Mouse (Mus musculus) embryo, embryonic 10.5 days (tissue): Measurements from ENCODE around the gene Zfp706.

Source experiments
- DNase-seq: peaks from one replicate; pipeline ENCODE4 v3.0.0-alpha.2; 2015; ENCODE audit warnings: low spot score

Zfp706 gene

DNA sequence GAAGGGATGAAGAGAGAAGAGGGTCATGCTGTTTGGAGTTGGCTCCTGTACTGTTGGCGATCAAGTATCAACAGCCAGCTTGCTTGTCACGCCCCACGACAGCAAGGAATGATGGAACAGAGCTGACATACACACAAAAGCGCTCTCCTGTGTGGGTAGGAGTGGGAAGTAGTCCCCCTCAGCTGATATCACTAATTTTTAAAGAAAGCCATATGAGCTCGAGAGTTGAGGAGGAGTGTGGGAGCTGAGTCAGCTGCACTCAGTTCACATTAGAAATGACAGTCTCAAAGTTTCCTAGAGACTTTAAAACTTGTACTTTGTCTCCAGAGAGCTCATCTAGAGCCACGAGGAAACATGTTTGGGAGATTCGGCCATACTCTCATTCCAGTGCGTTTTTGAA, 29.8 kb downstream of the Zfp706 start:
- DNase-seq = no peak

DNA sequence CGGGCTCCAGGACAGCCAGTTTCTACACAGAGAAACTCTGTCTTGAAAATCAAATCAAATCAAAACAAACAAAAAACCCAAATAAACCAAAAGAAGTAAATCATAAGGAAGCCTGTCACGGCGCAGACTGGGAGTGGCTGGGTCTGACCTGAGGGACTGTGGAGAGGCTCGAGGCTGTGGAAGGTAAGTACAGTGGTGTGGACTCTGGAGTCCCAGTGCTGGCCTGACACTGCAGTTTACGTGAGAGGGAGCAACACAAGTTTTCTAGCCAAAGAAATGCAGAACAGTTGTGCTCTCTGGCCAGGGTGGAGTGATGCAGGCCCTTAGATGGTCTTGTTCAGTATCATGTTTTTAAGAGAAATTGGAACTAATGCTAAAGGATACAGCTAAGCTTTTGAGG, 31.9 kb downstream of the Zfp706 start:
- DNase-seq = no peak

DNA sequence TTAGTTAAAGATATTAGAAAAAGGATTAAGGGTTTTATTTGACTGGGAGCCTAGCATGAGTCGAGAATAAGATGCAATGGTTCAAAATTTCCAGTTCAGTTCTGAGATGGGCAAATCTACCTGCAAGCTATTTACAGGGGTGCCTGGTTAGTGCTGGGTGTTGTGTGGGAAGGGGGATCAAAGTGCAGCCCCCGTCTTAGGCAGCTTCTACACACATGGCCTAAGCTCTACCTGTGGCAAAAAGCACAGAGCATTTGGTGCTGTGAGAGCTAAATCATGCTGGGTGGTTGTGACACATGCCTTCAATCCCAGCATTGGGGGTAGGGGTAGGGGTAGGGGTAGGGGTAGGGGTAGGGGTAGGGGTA, 32.3 kb downstream of the Zfp706 start:
- no peak for DNase-seq

DNA sequence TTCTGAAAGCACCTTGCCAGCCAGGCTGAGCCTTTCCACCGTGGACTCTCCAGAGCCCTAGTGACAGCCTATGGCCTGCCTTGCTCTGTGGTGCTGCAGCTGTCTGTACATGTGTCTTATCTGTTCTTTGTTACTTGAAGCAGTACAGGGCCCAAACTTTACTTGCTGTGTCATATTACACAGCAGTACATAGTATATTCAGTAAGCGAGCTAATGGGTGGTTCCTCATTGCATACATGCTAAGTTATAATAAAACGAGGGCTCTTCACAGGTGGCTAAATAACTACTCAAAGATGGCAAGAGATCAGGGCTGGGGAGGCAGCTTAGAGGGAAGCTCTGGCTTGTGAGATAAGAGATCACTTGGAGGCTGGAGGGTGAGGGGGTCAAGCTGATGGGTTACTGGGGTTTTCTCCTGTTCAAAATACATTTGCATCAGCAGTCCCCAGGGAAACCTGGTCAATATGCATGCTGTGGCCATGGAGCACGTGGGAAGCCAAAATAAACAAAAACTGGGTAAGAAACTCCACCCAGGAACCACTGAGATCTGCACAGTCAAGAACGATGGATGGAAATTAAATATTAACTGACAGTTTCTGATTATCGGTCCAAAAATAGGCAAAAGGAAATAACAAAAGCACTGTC, 32.8 kb downstream of the Zfp706 start:
- DNase-seq = no peak

DNA sequence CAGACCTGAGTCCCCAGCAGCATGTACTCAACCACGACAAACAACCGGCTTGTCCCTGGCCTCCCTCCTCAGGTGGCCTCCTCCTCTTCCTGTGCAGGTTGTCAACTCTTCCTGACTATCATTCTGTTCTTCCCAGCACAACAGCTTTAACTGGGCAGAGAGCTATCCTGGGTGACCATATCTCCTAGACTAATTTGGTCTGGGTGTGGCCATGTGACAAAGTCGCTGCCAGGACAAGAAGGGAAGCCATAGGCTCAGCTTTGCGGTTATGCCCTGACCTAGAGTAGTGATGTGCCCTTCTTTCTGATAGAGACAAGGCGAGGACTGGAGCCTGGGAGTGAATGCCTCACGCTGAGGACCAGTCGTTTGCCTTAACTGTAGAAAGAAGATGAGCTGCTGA, 33.9 kb downstream of the Zfp706 start:
- no peak for DNase-seq

DNA sequence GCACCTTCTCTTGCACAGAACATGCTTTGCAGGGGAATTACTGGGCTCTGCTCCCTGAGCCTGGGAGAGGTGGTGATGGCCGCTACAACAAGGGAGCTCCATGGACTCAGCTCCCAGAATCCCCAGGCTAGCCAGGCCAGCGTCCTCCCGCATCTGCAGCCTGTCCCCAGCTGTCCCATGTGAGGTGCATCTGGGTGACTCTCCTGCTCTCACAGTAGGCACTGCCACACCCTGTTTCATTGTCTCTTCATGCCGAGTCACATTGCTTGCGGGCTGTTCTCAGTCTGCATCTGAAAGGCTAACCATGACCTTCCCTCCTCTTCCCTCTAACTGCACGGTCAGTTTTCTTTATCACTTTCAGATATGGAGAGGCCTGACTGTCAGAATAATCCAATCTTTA, 34.3 kb downstream of the Zfp706 start:
- no peak for DNase-seq

DNA sequence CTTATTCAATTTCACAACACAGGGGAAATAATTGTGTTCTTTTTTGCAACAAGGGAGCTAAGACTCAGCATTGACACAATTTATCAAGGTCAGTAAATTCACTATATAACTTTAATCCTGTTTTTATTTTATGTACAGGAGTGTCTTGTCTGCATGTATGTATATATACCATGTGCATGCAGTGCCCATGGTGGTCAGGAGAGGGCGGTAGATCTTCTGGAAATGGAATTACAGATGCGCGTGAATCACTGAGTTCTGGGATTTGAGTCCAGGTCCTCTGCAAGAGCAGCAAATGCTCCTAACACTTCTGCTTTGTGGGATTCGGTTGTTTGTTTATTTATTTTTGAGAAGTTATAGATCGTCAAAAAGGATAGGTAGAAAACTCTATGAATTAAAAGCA, 37.8 kb downstream of the Zfp706 start:
- DNase-seq = peak; percentile 21

DNA sequence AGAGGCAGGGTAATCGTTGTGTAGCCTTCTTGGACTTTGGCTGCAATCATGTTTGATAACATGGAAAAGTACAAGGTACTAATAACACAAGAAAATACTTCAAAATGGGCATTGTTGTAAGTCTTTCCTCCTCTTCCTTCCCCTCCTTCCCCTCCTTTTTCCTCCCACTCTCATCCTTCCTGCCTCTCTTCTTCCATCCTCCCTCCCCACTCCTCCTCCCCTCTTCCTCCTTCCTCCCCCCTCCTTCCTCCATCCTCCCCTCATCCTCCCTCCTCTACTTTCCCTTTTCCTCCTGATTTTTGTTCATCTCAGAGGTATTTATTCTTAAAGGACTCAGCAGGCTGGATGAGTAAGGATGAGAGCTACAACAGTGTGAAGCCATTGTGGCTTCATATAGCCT, 39.3 kb downstream of the Zfp706 start:
- no peak for DNase-seq

DNA sequence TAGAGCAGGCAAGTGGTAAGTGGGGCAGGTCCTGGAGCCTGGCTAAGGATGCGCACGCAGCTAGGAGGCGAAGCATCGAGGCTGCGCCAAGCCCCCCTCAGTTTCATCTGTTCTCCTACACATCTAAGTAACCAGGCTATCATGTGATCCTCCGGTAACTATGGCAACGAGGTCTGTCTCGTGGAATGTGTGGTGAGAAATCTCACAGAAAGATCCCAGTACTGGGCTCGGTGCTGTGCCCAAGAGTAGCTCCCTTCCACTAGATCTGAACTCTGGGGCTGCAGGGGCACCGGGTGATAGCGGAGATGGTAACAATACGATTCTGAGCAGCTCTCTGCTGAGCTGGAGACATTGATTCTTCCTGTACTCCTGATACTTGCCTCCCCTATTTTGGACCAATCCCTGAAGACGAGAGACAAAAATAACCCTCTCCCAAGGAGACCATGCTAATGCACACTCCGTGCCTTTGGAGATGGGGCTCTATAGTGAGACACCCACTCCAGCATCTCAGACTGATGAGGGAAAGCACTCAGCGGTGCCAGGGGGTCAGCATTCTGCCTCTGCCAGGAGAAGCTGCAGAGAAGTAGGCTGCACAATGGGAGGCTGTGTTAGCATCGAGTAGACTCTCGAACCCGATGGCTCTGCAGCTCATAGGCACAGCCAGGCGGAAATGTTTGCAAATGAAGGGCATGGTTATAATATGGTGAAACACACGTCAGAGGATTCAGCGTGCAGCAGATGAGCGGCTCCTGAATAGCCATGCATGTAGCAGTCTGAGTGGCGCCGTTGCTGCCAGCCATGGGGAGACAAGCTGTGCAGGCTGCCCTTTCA, 40.0 kb downstream of the Zfp706 start:
- DNase-seq = peak; percentile 83

DNA sequence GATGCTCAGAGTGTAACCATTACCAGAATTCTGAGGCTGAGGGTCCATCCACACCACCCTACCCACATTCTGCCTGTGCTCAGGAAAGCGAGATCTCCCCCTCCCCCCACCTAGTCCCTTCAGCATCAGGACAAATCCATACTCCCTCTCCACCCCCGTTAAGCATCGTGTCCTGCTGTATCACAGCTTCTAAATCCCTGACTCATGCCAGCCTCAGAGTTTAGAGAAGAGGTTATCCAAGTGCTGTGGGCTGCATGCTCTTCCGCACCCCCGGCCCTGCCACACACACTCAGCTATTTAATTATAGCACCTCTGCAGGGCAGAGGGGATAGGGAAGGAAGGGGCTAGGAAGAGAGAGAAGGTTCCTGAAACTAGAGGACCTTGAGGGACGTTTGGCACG, 40.6 kb downstream of the Zfp706 start:
- DNase-seq = no peak

DNA sequence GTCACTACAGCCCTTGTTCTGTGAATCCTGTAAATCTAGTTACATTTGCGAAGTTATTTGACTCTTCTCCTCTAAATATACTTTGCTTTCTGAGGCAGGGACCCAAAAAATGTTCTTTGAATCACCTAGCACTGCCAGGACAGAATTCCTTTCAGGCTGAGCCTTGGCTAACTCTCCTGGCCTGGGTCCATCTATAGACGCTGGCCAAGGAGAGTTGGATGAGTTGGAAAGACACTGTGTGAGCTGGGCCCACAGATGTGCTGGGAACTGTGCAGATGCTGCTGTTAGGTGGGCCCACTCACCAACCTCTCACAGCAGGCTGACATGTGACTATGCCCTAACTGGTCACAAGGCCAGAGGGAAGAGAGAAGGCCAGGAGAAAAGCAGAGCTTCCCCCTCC, 41.1 kb downstream of the Zfp706 start:
- no peak for DNase-seq

DNA sequence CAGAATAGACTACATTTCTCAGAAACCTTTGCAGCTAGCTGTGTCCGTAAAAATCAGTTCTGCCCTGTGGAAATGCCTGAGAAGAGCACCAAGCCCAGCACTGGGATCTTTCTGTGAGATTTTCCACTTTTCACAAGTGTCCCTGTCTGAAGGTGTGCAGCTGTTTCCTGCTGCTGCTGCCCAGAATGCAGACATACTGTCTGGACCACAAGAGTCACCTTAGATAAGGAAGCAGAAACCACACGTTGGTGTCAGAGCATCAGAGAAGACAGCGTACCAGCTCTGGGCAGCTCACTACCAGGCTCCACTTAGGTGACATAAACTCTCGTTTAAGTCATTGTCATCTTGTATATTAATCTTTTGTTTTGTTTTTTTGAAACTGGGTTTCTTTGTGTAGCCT, 41.8 kb downstream of the Zfp706 start:
- no peak for DNase-seq

DNA sequence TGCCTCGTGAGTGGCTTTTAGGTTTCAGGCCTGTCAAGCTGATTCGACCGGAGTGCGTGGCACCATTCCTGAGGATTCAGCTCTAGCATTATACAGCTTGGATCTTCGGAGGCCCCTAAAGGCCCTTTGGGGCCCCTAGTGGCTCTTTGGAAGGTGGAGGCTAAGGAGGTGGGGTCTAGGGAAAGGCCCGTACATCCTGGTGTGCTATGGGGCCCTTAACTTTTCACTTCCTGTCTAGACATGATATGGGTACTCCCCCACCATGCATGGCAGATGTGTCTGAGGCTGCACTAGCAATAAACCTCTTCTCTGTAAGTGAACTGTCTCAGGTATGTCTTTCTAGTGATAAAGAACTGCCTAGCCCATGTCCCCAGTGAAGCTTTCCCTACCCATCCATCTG, 44.6 kb downstream of the Zfp706 start:
- DNase-seq = no peak

DNA sequence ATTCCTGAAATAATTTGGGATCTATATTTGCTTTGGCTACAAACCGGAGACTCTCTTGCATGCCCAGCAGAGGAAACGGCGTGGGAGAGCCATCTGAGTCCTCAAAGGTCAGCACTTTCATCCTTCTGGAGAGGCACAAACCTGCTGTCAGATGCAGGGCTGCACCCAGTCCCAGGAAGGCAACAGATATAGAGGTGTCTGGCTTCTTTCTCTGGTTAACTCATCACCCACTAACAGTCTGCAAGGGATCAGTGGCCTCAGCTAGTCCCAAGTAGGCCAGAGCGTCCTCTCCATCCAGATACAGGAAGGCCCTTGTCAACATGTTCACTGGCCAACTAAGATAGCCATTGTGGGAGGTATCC, 46.7 kb downstream of the Zfp706 start:
- DNase-seq = no peak

DNA sequence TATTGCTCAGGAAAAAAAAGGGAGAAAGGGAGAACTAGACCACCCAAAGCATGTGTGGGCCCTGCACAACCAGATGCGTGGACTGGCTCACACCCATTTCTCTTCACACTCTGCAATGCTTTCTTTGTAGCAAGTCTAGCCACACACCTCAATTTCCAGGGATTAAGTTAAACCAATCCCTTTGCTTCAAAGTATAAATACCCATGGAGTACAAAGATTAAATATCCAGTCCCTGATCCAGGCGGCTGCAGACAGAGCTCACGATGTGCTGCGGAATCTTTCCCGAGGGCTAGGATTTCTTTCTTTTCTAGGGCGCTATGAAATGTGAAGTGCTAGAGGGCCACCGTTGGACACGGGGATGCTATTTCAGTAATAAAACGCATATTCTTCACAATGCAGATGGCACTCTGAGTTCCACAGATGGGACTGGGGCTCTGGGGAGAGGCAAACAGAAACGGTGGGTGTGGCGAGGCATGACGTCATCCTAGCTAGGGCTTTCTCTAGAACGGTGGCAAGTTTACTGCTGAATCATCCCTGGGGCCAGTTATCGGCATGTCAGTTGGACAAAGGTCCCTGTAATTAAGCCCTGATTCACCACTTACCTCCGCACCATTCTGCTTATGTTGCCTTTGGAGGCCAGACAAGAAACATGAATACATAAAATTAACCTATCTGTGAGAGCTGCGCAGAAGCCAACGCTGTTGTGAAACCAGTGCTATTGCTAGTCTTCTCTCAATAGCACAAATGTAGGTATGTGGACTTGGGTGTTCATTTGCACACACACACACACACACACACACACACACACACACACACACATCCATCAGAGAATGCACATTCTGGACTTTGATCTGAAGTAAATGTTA, 47.3 kb downstream of the Zfp706 start:
- DNase-seq = peak; percentile 32

DNA sequence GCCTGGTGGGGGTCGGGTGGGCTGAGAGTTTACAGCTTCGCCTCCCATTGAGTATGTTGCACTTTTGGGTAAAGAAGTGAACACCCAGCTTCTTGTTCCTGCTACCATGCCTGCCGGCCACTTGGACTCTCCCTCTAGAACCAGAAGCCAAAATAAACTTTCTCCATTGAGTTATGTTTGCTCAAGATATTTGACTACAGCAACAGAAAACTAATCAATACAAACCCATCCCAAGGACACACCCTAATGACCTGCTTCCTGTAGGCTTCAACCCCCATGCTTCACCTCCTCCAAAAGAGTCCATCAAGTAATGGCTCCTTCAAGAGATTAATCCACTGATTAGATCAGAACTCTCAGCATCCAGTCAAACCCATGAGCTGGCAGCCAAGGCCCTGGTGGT, 51.4 kb downstream of the Zfp706 start:
- DNase-seq = no peak

DNA sequence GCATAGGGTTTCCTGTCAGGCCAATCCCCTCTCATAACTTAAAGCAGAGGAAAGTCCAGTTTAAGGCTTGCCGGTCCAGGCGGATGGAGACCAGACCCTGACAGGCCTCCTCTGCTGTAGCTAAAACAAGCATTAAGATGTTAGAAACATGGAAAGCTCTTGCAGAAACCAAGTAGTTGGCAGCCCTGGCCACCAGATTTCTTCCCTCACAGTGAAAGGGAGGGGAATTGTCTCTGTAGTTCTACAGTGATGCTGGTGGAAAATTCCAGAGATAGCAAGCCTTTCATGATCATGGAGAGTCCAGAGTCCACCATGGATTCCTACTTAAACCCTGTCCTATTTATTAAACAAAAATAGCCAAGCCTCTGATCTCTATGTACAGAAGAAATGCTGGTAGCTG, 57.3 kb downstream of the Zfp706 start:
- DNase-seq = no peak

DNA sequence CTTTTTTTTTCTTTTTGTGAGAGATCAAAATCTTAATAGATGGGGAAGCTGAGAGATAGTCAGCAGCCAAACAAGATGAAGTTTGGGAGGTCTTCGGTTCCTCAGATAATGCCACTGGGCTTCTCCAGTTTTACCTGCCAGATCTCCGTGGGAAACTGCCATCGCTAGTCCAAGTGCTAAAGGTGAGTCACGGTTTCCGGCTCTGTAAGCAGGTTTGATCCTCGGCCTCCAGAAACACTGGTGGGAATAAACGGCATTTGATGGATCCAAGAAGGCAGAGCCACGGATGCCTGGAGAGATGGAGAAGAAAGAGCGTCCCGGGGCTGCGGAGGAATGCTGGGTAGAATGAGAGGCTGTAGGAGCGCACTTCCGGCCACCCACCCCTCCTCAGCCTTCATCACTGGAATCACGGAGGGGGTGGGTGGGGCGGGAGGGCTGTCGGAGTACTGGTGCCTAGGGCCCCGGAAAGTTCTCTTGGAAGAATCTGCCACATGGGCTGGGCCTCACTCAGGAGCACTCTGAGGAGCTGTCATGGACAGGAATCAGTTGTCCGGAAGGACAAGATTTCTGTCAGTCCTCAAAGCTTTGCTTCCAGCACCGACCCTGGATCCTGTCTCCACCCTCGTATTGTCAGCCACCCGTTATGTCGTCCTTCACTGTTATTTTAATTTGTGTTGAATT, 58.6 kb downstream of the Zfp706 start:
- no peak for DNase-seq
